Mouse (Mus musculus) ovary, adult 18-20 months (tissue): ENCODE measurements around the gene Lrrc38.

Experiments used
- DNase-seq: peaks from one replicate; pipeline ENCODE4 v3.0.0; 2022; ENCODE audit warnings: low spot score, mixed read lengths

The Lrrc38 gene

GRCm38 (mm10) chr4:143350047-143351015 lies 774 bp downstream of the Lrrc38 start:
- DNase-seq: no peak

- no peak for DNase-seq
These were observed 2.7 kb downstream of the Lrrc38 start for GRCm38 (mm10) chr4:143352301-143352700.

GRCm38 (mm10) chr4:143361520-143361919 lies 12.0 kb downstream of the Lrrc38 start:
- DNase-seq: no peak

- DNase-seq: no peak
These were observed 17.0 kb downstream of the Lrrc38 start for GRCm38 (mm10) chr4:143366415-143367041.

- DNase-seq: no peak
These were observed 29.9 kb downstream of the Lrrc38 start for GRCm38 (mm10) chr4:143379480-143379879.

GRCm38 (mm10) chr4:143379931-143380715 lies 30.6 kb downstream of the Lrrc38 start:
- no peak for DNase-seq

- DNase-seq: no peak
These were observed 31.1 kb downstream of the Lrrc38 start for GRCm38 (mm10) chr4:143380716-143381004.

GRCm38 (mm10) chr4:143382163-143382562 lies 32.6 kb downstream of the Lrrc38 start:
- DNase-seq: no peak

GRCm38 (mm10) chr4:143383646-143384045 lies 34.1 kb downstream of the Lrrc38 start:
- DNase-seq: no peak

GRCm38 (mm10) chr4:143388955-143389702 lies 39.6 kb downstream of the Lrrc38 start:
- DNase-seq: peak; percentile 4

- no peak for DNase-seq
These were observed 44.6 kb downstream of the Lrrc38 start, which contains the start of gene Pramel1 for GRCm38 (mm10) chr4:143394181-143394580. Pramel1 (plus strand) TSS chr4:143394428.

- peak; percentile 4 for DNase-seq
These were observed 62.1 kb downstream of the Lrrc38 start for GRCm38 (mm10) chr4:143411566-143412218.

- DNase-seq: peak; percentile 82
These were observed 62.9 kb downstream of the Lrrc38 start, which contains the start of gene Pramef8 for GRCm38 (mm10) chr4:143412219-143413092. Pramef8 (plus strand) TSS chr4:143412426.

GRCm38 (mm10) chr4:143413621-143414020 lies 64.1 kb downstream of the Lrrc38 start:
- no peak for DNase-seq

- DNase-seq: no peak
These were observed 64.6 kb downstream of the Lrrc38 start for GRCm38 (mm10) chr4:143414121-143414520.
